ENCODE assay signal across 8 mouse cellular contexts in genomic region chr7:141328373-141328990, GRCm38 (mm10). TPM values are rescaled to one million over a fixed set of nuclear protein-coding genes. Genes with fewer than 3 reads are reported as not detected.
DNase-seq lines count a peak whose midpoint lies in the region; ATAC-seq and TF ChIP-seq lines count a peak whose summit lies in the region.

No protein-coding gene starts in this region.

- TF ChIP-seq POLR2A in liver, adult 2 months (IDR thresholded peaks at IDR 0.05; ENCODE audit: extremely low read depth, insufficient read depth, low read length), result no peak

- H3K4me1 ChIP-seq in liver, adult 2 months (ENCODE audit: control insufficient read depth, insufficient read depth, low read length), result peaks cover 15% of the 10 kb centered on the region
- peaks cover 39% of the 10 kb centered on the region for H3K4me1 ChIP-seq in hindbrain, embryonic 15.5 days (replicated peaks)
- peaks cover 24% of the 10 kb centered on the region for H3K4me1 ChIP-seq in neural tube, embryonic 12.5 days

- H3K27me3 ChIP-seq in liver, adult 2 months (ENCODE audit: control insufficient read depth, insufficient read depth, low read length), result no peaks in the 10 kb centered on the region
- no peaks in the 10 kb centered on the region for H3K27me3 ChIP-seq in hindbrain, embryonic 15.5 days
- no peaks in the 10 kb centered on the region for H3K27me3 ChIP-seq in neural tube, embryonic 12.5 days (replicated peaks)

- H3K79me2 ChIP-seq in liver, adult 2 months (ENCODE audit: control insufficient read depth, insufficient read depth, low read length), result peaks cover 14% of the 10 kb centered on the region

- H3K9ac ChIP-seq in liver, adult 2 months (ENCODE audit: low read depth, low read length), result peak overlapping the region; percentile 81
- H3K9ac ChIP-seq in hindbrain, embryonic 15.5 days, result peak overlapping the region; percentile 92
- H3K9ac ChIP-seq in neural tube, embryonic 12.5 days, result peak overlapping the region; percentile 92

- H3K4me2 ChIP-seq in hindbrain, embryonic 15.5 days, result peak overlapping the region; percentile 97
- H3K4me2 ChIP-seq in neural tube, embryonic 12.5 days (replicated peaks), result peak overlapping the region; percentile 99

- peaks cover 2% of the 10 kb centered on the region; the same call in 1 of the 2 replicates for H3K36me3 ChIP-seq in liver, adult 2 months (ENCODE audit: control insufficient read depth, insufficient read depth, low read length)
- peaks cover 6% of the 10 kb centered on the region; the same call in 1 of the 2 replicates for H3K36me3 ChIP-seq in hindbrain, embryonic 15.5 days
- H3K36me3 ChIP-seq in neural tube, embryonic 12.5 days, result peaks cover 23% of the 10 kb centered on the region

- no peak for DNase-seq in liver, adult 2 months (ENCODE audit: extremely low read depth, low read depth, low spot score)
- DNase-seq in liver, result no peak
- DNase-seq in c-Kit-positive CD71-positive TER-119-positive erythroid progenitor cells, embryonic 14.5 days (ENCODE audit: low spot score), result peak; percentile 44
- no peak for DNase-seq in right cerebral cortex, postnatal 36 days (ENCODE audit: low spot score in 2 of 2)
- DNase-seq in adrenal gland, postnatal 25 days, result no peak
- no peak for DNase-seq in spleen, adult 18-20 months

- WGBS in liver, adult 2 months, result 13% methylated on average over 24 of the region's 24 CpGs
- whole genome bisulfite sequencing in hindbrain, embryonic 15.5 days, result 15% methylated on average over 24 of the region's 24 CpGs
- 18% methylated on average over 24 of the region's 24 CpGs for WGBS in neural tube, embryonic 12.5 days

- no peaks in the 10 kb centered on the region for H3K9me3 ChIP-seq in hindbrain, embryonic 15.5 days
- H3K9me3 ChIP-seq in neural tube, embryonic 12.5 days, result no peaks in the 10 kb centered on the region

- no peak for TF ChIP-seq CTCF in liver, adult 2 months (IDR thresholded peaks at IDR 0.05; ENCODE audit: low read depth, low read length)

- ATAC-seq in hindbrain, embryonic 15.5 days (ENCODE audit: low FRiP score, low read depth), result peak; percentile 29
- peak; percentile 39 for ATAC-seq in neural tube, embryonic 12.5 days (ENCODE audit: low FRiP score, low read depth)

- peak overlapping the region; percentile 73 for H3K4me3 ChIP-seq in liver, adult 2 months (ENCODE audit: insufficient read depth, low read depth, low read length)
- H3K4me3 ChIP-seq in hindbrain, embryonic 15.5 days, result peak overlapping the region; percentile 70
- H3K4me3 ChIP-seq in neural tube, embryonic 12.5 days, result peak overlapping the region; percentile 67

- H3K27ac ChIP-seq in liver, adult 2 months (replicated peaks; ENCODE audit: insufficient read depth, low read depth, low read length), result peak overlapping the region; percentile 66
- H3K27ac ChIP-seq in hindbrain, embryonic 15.5 days (replicated peaks), result peak overlapping the region; percentile 96
- peak overlapping the region; percentile 95; the same call in 1 of the 2 replicates for H3K27ac ChIP-seq in neural tube, embryonic 12.5 days

RNA-seq across cellular contexts. Expression of gene Tmem80, which starts 0.9 kb away (rescaled TPM):
- 8.9 and 10.3 TPM in 2 replicates for total RNA-seq in liver, adult 2 months (2014; rRNA removed)
- 14.3 and 20.9 TPM in 2 replicates for polyA plus RNA-seq in liver, adult 2 months (2012; rRNA removed)
- 54.7 and 58.8 TPM in 2 replicates for polyA plus RNA-seq in hindbrain, embryonic 15.5 days (2015; fragmentation: Nextera tagmentation; extraction: Ambion mirVana)
- 60.9 and 62.5 TPM in 2 replicates for polyA plus RNA-seq in neural tube, embryonic 12.5 days (2016; fragmentation: Nextera tagmentation; extraction: Ambion mirVana)
- total RNA-seq in adrenal gland, postnatal 25 days (2021), result 34.1 and 43.2 TPM in 2 replicates

RNA-seq across cellular contexts. Expression of gene Deaf1, which starts 1.0 kb away (rescaled TPM):
- 3.1 and 5.8 TPM in 2 replicates for total RNA-seq in liver, adult 2 months (2014; rRNA removed)
- 6.9 and 7.8 TPM in 2 replicates for polyA plus RNA-seq in liver, adult 2 months (2012; rRNA removed)
- polyA plus RNA-seq in hindbrain, embryonic 15.5 days (2015; fragmentation: Nextera tagmentation; extraction: Ambion mirVana), result 169 and 205 TPM in 2 replicates
- polyA plus RNA-seq in neural tube, embryonic 12.5 days (2016; fragmentation: Nextera tagmentation; extraction: Ambion mirVana), result 98.9 and 108 TPM in 2 replicates
- total RNA-seq in adrenal gland, postnatal 25 days (2021), result 33.8 and 45.4 TPM in 2 replicates

RNA-seq across cellular contexts. Expression of gene Eps8l2, which starts 10.2 kb away (rescaled TPM):
- 17.4 and 38.5 TPM in 2 replicates for total RNA-seq in liver, adult 2 months (2014; rRNA removed)
- 80.9 and 117 TPM in 2 replicates for polyA plus RNA-seq in liver, adult 2 months (2012; rRNA removed)
- 1.00 and 1.2 TPM in 2 replicates for polyA plus RNA-seq in hindbrain, embryonic 15.5 days (2015; fragmentation: Nextera tagmentation; extraction: Ambion mirVana)
- polyA plus RNA-seq in neural tube, embryonic 12.5 days (2016; fragmentation: Nextera tagmentation; extraction: Ambion mirVana), result 1.0 and 1.1 TPM in 2 replicates
- total RNA-seq in adrenal gland, postnatal 25 days (2021), result 1.6 and 2.6 TPM in 2 replicates

RNA-seq across cellular contexts. Expression of gene Drd4, which starts 36.7 kb away (rescaled TPM):
- not detected in 2 replicates for total RNA-seq in liver, adult 2 months (2014; rRNA removed)
- polyA plus RNA-seq in liver, adult 2 months (2012; rRNA removed), result not detected in 2 replicates
- 0.64 and 0.90 TPM in 2 replicates for polyA plus RNA-seq in hindbrain, embryonic 15.5 days (2015; fragmentation: Nextera tagmentation; extraction: Ambion mirVana)
- 0.82 and 0.94 TPM in 2 replicates for polyA plus RNA-seq in neural tube, embryonic 12.5 days (2016; fragmentation: Nextera tagmentation; extraction: Ambion mirVana)
- total RNA-seq in adrenal gland, postnatal 25 days (2021), result not detected in 2 replicates

RNA-seq across cellular contexts. Expression of gene Sct, which starts 49.5 kb away (rescaled TPM):
- not detected in 2 replicates for total RNA-seq in liver, adult 2 months (2014; rRNA removed)
- polyA plus RNA-seq in liver, adult 2 months (2012; rRNA removed), result not detected in 2 replicates
- polyA plus RNA-seq in hindbrain, embryonic 15.5 days (2015; fragmentation: Nextera tagmentation; extraction: Ambion mirVana), result 2.8 and 4.1 TPM in 2 replicates
- 4.5 and 7.1 TPM in 2 replicates for polyA plus RNA-seq in neural tube, embryonic 12.5 days (2016; fragmentation: Nextera tagmentation; extraction: Ambion mirVana)
- not detected in 2 replicates for total RNA-seq in adrenal gland, postnatal 25 days (2021)

Comparison
In these comparisons a context has a peak if more than half of its experiments do, and no peak if none do; other contexts are left out.
1. RNA of gene Deaf1, which starts 1.0 kb away (polyA plus RNA-seq): 169 to 205 TPM in hindbrain, embryonic 15.5 days and 98.9 to 108 TPM in neural tube, embryonic 12.5 days; 6.9 to 7.8 TPM in liver, adult 2 months; every median in the first group is over 10 times any median in the second.
2. RNA of gene Eps8l2, which starts 10.2 kb away (polyA plus RNA-seq): 80.9 to 117 TPM in liver, adult 2 months; 1.00 to 1.2 TPM in hindbrain, embryonic 15.5 days and 1.0 to 1.1 TPM in neural tube, embryonic 12.5 days; every median in the first group is over 10 times any median in the second.
3. Peak in every context shown above with its lines, with median percentiles within 50 percentile points of each other: H3K27ac ChIP-seq, H3K4me3 ChIP-seq and H3K9ac ChIP-seq.